Mouse (Mus musculus): Measurements from ENCODE around the gene Sorcs1. TPM values are rescaled to one million over a fixed set of nuclear protein-coding genes. Genes with fewer than 3 reads are reported as not detected.

Gene Sorcs1
- polyA plus RNA-seq, 1 experiment from 2014 or later: 0.20 TPM

- H3K4me1 ChIP-seq: no peaks in the 10 kb centered on the region
- H3K36me3 ChIP-seq: no peaks in the 10 kb centered on the region
- H3K9me3 ChIP-seq (replicated peaks): no peaks in the 10 kb centered on the region
- H3K27ac ChIP-seq: no peak overlapping the region
- no peaks in the 10 kb centered on the region for H3K27me3 ChIP-seq (ENCODE audit: low read depth, poor library complexity, severe bottlenecking)
- 50% methylated on average over 3 of the region's 3 CpGs for WGBS
- no peak for DNase-seq (ENCODE audit: low spot score)
- no peak overlapping the region for H3K4me3 ChIP-seq
Observed at GRCm38 (mm10) chr19:50145919-50146318, 532.5 kb downstream of the Sorcs1 start.

- no peaks in the 10 kb centered on the region for H3K4me1 ChIP-seq
- no peaks in the 10 kb centered on the region for H3K9me3 ChIP-seq (replicated peaks)
- 85% methylated on average over 8 of the region's 8 CpGs for WGBS
- H3K27me3 ChIP-seq (ENCODE audit: low read depth, poor library complexity, severe bottlenecking): no peaks in the 10 kb centered on the region
- H3K27ac ChIP-seq: no peak overlapping the region
- no peaks in the 10 kb centered on the region for H3K36me3 ChIP-seq
- H3K4me3 ChIP-seq: no peak overlapping the region
- DNase-seq (ENCODE audit: low spot score): no peak
Observed at GRCm38 (mm10) chr19:50141853-50142252, 536.6 kb downstream of the Sorcs1 start.

GRCm38 (mm10) chr19:50134656-50135055 is 543.8 kb downstream of the Sorcs1 start:
- no peaks in the 10 kb centered on the region for H3K36me3 ChIP-seq
- no peaks in the 10 kb centered on the region for H3K4me1 ChIP-seq
- no peaks in the 10 kb centered on the region for H3K27me3 ChIP-seq (ENCODE audit: low read depth, poor library complexity, severe bottlenecking)
- no peak overlapping the region for H3K27ac ChIP-seq
- 73% methylated on average over 1 of the region's 1 CpGs for WGBS
- DNase-seq (ENCODE audit: low spot score): no peak
- H3K9me3 ChIP-seq (replicated peaks): no peaks in the 10 kb centered on the region
- H3K4me3 ChIP-seq: no peak overlapping the region

GRCm38 (mm10) chr19:50105842-50106585 is 572.4 kb downstream of the Sorcs1 start:
- DNase-seq (ENCODE audit: low spot score): no peak
- H3K27me3 ChIP-seq (ENCODE audit: low read depth, poor library complexity, severe bottlenecking): no peaks in the 10 kb centered on the region

More at GRCm38 (mm10) chr19:50105842-50106585, 572.4 kb downstream of the Sorcs1 start:
- no peaks in the 10 kb centered on the region for H3K9me3 ChIP-seq (replicated peaks)
- 79% methylated on average over 4 of the region's 4 CpGs for WGBS
- no peaks in the 10 kb centered on the region for H3K4me1 ChIP-seq
- no peak overlapping the region for H3K4me3 ChIP-seq
- no peak overlapping the region for H3K27ac ChIP-seq
- no peaks in the 10 kb centered on the region for H3K36me3 ChIP-seq

Small RNA genes within 50 kb of the gene (microRNA-seq; reads per million reads assigned to microRNA genes)
- not detected for gene Gm27749
